Mouse (Mus musculus): Measurements from ENCODE around the gene Asna1.

DNA sequence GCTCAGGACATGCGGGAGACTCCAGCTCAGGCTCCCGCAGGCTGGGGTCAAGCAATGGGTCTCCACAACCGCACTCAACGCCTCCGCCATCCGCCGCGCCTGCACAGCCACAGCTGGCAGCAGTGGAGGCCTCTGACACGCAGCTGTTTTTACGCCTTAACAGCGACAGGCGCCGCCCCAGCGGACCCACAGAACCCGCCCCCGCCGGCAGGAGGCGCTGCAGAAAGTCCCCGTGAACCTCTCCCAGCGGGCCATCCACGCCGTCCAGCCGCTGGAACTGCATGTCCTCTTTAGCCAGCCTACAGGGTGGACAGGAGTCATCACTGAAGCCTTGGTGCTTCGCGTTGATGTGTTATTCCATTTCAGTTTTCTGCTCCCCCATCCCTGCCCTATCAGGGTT is 17.4 kb downstream of the Asna1 start:
- no peak for TF ChIP-seq ZC3H11A (IDR thresholded peaks at IDR 0.05; ENCODE audit: borderline replicate concordance, low read depth, low read length)
- TF ChIP-seq MAFK (IDR thresholded peaks at IDR 0.05; ENCODE audit: insufficient read depth, low read depth, low read length), result no peak
- no peak for TF ChIP-seq CHD2 (IDR thresholded peaks at IDR 0.05; ENCODE audit: low read depth, low read length)
